Mouse (Mus musculus) liver, postnatal 0 days (tissue): ENCODE measurements around the gene Dnajc5.

Experiments
- CTCF ChIP-seq: sonication (generic); IDR thresholded peaks from 2 replicates; pipeline ENCODE4 v1.5.1; 2016; ENCODE audit warnings: antibody characterized with exemption, low read depth
- EP300 ChIP-seq: IDR thresholded peaks from 2 replicates; pipeline ENCODE4 v1.6.1; 2016; ENCODE audit warnings: antibody characterized with exemption, low read depth, mild to moderate bottlenecking

GRCm38 (mm10) chr2:181598454-181599351 lies 78.4 kb downstream of the Dnajc5 start, which contains the start of gene Samd10:
- TF ChIP-seq CTCF (no peak), EP300 (no peak)
